Mouse (Mus musculus) heart, embryonic 16.5 days (tissue): Measurements from ENCODE around the gene Gpbar1. TPM values are rescaled to one million over a fixed set of nuclear protein-coding genes. Genes with fewer than 3 reads are reported as not detected.

Experiments used
- ATAC-seq: fragments of 200-750 bp; cut with Nextera tagmentation; replicated peaks from 2 replicates; pipeline ENCODE4 v1.8.0; 2017; ENCODE audit warnings: moderate number of reproducible peaks; ENCODE audit not compliant: insufficient read depth, low FRiP score; ENCODE audit errors: extremely low read depth
- H3K27ac ChIP-seq: fragments of 300-500 bp; sonication (generic); 2 replicates; pipeline ENCODE4 v1.5.1; 2014; ENCODE audit warnings: mild to moderate bottlenecking, low read length, control low read depth, moderate library complexity
- H3K27me3 ChIP-seq: fragments of 300-500 bp; sonication (generic); 2 replicates; pipeline ENCODE4 v1.6.1; 2014; ENCODE audit warnings: low read length, mixed read lengths; ENCODE audit not compliant: control insufficient read depth, insufficient read depth
- H3K36me3 ChIP-seq: fragments of 300-500 bp; sonication (generic); 2 replicates; pipeline ENCODE4 v1.6.1; 2014; ENCODE audit not compliant: control insufficient read depth, insufficient read depth
- H3K4me1 ChIP-seq: fragments of 300-500 bp; sonication (generic); 2 replicates; pipeline ENCODE4 v1.6.1; 2014; ENCODE audit warnings: low read length, mixed read lengths; ENCODE audit not compliant: control insufficient read depth, insufficient read depth
- H3K4me2 ChIP-seq: fragments of 300-500 bp; sonication (generic); 2 replicates; pipeline ENCODE4 v1.6.1; 2014; ENCODE audit warnings: low read depth, mild to moderate bottlenecking, control low read depth, low read length
- H3K4me3 ChIP-seq: fragments of 300-500 bp; sonication (generic); 2 replicates; pipeline ENCODE4 v1.5.1; 2014; ENCODE audit warnings: mild to moderate bottlenecking, control low read depth, low read length
- H3K9ac ChIP-seq: fragments of 300-500 bp; sonication (generic); 2 replicates; pipeline ENCODE4 v1.6.1; 2014; ENCODE audit warnings: low read length, control low read depth
- H3K9me3 ChIP-seq: fragments of 300-500 bp; sonication (generic); replicated peaks from 2 replicates; pipeline ENCODE4 v1.6.1; 2016; ENCODE audit warnings: low read length; ENCODE audit not compliant: control insufficient read depth
- WGBS: fragments of 180-500 bp; shearing (Covaris S2); extraction: QIAGEN DNeasy Blood & Tissue Kit; methylation state at CpG from one replicate; pipeline ENCODE4 v1.1.7; 2014; 5-methylcytosine and 5-hydroxymethylcytosine counted together
- polyA plus RNA-seq: library from polyadenylated mRNA; unstranded; fragments of >200 nt; fragmentation: Nextera tagmentation; extraction: Ambion mirVana; gene quantifications from 2 replicates; pipeline ENCODE4 v1.2.1, GENCODE M21; 2015

Gene Gpbar1
- polyA plus RNA-seq, 1 experiment from 2014 or later: 0.30 TPM

- H3K4me3 ChIP-seq: no peak overlapping the region
- peaks cover 52% of the 10 kb centered on the region for H3K36me3 ChIP-seq
- no peak overlapping the region for H3K9ac ChIP-seq
- no peak for ATAC-seq
- no peaks in the 10 kb centered on the region for H3K27me3 ChIP-seq
- no peak overlapping the region for H3K27ac ChIP-seq
- 88% methylated on average over 8 of the region's 8 CpGs for WGBS
- no peaks in the 10 kb centered on the region for H3K9me3 ChIP-seq
- H3K4me1 ChIP-seq: peaks cover 19% of the 10 kb centered on the region
- no peak overlapping the region for H3K4me2 ChIP-seq
Measured at GRCm38 (mm10) chr1:74268750-74269149, 9.6 kb upstream of the Gpbar1 start.

DNA sequence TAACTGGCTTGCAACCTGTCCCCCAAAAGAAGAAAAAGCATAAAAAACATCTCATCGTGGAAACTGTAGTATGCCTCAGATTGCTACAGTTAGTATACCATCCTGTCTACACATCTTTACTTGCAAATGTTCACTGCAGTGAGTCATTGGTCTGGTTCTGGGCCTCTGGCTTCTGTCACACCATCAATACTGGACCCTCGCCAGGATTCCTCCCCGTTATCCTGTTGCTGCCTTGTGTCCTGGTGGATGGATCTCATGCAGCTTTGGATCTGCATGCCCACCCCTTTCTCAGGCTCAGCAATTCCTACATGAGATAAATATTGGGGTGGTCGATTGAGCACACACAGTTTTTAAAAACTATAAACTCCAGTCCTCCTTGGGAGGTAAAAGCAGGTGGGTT is 6.7 kb upstream of the Gpbar1 start:
- Histone ChIP-seq H3K27me3 (no peaks in the 10 kb centered on the region), H3K9ac (no peak overlapping the region), H3K4me1 (peaks cover 31% of the 10 kb centered on the region), H3K9me3 (no peaks in the 10 kb centered on the region), H3K27ac (peak overlapping the region; percentile 53), H3K4me2 (no peak overlapping the region), H3K4me3 (no peak overlapping the region), H3K36me3 (peaks cover 23% of the 10 kb centered on the region)
- peak; percentile 42; the same call in 1 of the 2 replicates for ATAC-seq
- 19% methylated on average over 4 of the region's 4 CpGs for WGBS

DNA sequence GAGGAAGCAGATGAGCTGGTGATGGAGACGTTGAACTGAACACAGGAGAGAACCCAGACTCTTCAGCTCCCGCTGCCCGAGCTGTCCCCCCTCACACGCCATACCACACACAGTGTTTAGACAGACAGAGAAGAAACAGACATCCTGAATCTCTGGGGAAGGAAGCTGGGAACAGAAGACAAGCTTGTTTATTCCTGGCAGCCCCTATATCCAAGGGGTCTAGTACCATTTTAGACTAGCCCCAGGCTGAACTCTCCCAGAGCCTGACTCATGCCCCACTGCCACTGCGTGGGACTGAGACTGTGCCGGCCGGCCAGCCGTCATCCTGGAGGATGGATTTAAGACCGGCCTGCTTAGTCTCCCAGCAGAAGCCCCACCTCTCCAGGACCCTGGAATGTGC is 3.3 kb upstream of the Gpbar1 start:
- peak; percentile 37 for ATAC-seq
- Histone ChIP-seq H3K4me3 (no peak overlapping the region), H3K36me3 (peaks cover 3% of the 10 kb centered on the region), H3K9me3 (no peaks in the 10 kb centered on the region), H3K4me2 (peak overlapping the region; percentile 34; the same call in 1 of the 2 replicates), H3K9ac (0 out of 2 replicates have a peak overlapping the region, but pooled peaks have one; percentile 43), H3K27me3 (no peaks in the 10 kb centered on the region), H3K27ac (no peak overlapping the region; the same call in 1 of the 2 replicates), H3K4me1 (peaks cover 29% of the 10 kb centered on the region)
- 14% methylated on average over 9 of the region's 9 CpGs for WGBS

DNA sequence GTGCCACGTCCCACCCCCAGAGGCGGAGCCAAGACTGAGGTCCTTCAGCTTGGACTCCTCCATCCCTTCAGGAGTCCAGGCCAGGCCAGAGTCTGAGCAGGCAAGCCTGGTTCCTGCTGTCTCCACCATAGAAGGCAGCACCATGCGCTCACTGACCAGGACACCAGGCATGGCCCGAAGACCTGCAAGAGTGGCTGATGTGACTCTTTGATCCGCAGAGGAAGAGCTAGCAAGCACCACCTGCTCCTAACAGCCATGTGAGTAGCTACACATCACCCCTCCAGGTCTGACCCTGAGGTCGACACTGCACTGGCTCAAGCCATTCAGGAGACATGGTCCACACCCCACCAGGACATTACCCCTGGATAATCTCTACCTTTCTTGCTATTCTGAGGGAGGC is 1.3 kb upstream of the Gpbar1 start:
- Histone ChIP-seq H3K4me3 (no peak overlapping the region), H3K9ac (no peak overlapping the region), H3K27me3 (no peaks in the 10 kb centered on the region), H3K27ac (no peak overlapping the region), H3K36me3 (peaks cover 23% of the 10 kb centered on the region), H3K4me2 (no peak overlapping the region), H3K9me3 (no peaks in the 10 kb centered on the region), H3K4me1 (peaks cover 16% of the 10 kb centered on the region)
- 68% methylated on average over 6 of the region's 6 CpGs for WGBS
- ATAC-seq: no peak

GRCm38 (mm10) chr1:74277883-74278537 is 340 bp upstream of the Gpbar1 start:
- Histone ChIP-seq H3K4me2 (no peak overlapping the region), H3K4me1 (peaks cover 19% of the 10 kb centered on the region), H3K9ac (no peak overlapping the region), H3K27ac (no peak overlapping the region), H3K4me3 (no peak overlapping the region), H3K9me3 (no peaks in the 10 kb centered on the region), H3K27me3 (no peaks in the 10 kb centered on the region), H3K36me3 (peaks cover 32% of the 10 kb centered on the region)
- ATAC-seq: no peak
- 54% methylated on average over 8 of the region's 8 CpGs for WGBS

- no peak overlapping the region for H3K27ac ChIP-seq
- ATAC-seq: no peak
- H3K4me1 ChIP-seq: peaks cover 28% of the 10 kb centered on the region
- H3K9me3 ChIP-seq: no peaks in the 10 kb centered on the region
- H3K4me2 ChIP-seq: no peak overlapping the region
- no peaks in the 10 kb centered on the region for H3K27me3 ChIP-seq
- H3K4me3 ChIP-seq: no peak overlapping the region
- H3K36me3 ChIP-seq: peaks cover 33% of the 10 kb centered on the region
- WGBS: 81% methylated on average over 11 of the region's 11 CpGs
- H3K9ac ChIP-seq: no peak overlapping the region
Measured at GRCm38 (mm10) chr1:74278988-74279387, 638 bp downstream of the Gpbar1 start.

- Histone ChIP-seq H3K4me2 (no peak overlapping the region), H3K4me3 (no peak overlapping the region), H3K4me1 (peaks cover 21% of the 10 kb centered on the region), H3K9me3 (no peaks in the 10 kb centered on the region), H3K36me3 (peaks cover 33% of the 10 kb centered on the region), H3K27me3 (no peaks in the 10 kb centered on the region), H3K9ac (no peak overlapping the region), H3K27ac (no peak overlapping the region)
- no peak for ATAC-seq
- WGBS: 93% methylated on average over 14 of the region's 14 CpGs
Measured at GRCm38 (mm10) chr1:74280591-74281325, 2.4 kb downstream of the Gpbar1 start.

DNA sequence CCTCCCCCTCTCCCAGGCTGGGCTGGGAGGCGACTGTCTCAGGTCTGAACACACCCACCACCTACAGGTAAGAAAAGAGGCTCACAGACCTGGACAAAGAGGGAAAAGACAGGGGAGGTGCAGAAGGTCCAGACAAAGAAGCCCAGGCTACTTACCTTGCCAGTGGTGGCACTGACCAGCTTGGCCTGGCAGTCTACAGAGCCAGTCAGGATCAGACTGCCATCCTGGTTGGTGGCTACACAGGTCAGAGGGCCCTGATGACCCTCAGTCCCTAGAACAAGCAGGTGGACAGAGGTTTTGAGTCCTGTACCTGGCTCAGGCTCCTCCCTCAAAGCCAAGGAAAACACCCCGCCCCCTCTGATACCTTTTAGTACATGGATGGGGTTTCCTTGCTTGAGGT is 3.0 kb downstream of the Gpbar1 start:
- ATAC-seq: no peak
- Histone ChIP-seq H3K27ac (no peak overlapping the region), H3K9me3 (no peaks in the 10 kb centered on the region), H3K4me1 (peaks cover 27% of the 10 kb centered on the region), H3K9ac (no peak overlapping the region), H3K27me3 (no peaks in the 10 kb centered on the region), H3K36me3 (peaks cover 33% of the 10 kb centered on the region), H3K4me3 (no peak overlapping the region), H3K4me2 (no peak overlapping the region)
- WGBS: 81% methylated on average over 2 of the region's 2 CpGs

DNA sequence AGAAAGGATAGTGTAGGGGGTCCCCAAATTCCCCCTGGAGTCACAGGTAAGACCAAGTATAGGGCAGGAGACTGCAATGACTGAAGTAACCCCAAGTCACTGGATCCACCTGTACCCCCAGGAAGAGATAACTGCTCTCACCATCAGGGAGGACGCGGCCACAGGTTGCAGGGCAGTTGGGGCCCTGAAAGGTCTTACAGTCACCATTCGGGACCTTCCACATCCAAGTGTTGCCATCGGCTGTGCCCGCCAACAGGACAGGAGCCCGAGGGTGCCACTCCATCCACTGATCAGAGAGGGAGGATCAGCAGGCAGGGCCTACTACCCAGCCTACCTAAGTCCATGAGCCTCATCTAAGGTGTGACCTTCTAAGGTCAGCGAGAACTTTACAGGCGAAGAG is 3.5 kb downstream of the Gpbar1 start:
- H3K36me3 ChIP-seq: peaks cover 33% of the 10 kb centered on the region
- no peak overlapping the region for H3K27ac ChIP-seq
- H3K4me3 ChIP-seq: no peak overlapping the region
- peaks cover 28% of the 10 kb centered on the region for H3K4me1 ChIP-seq
- H3K9ac ChIP-seq: no peak overlapping the region
- no peaks in the 10 kb centered on the region for H3K9me3 ChIP-seq
- H3K4me2 ChIP-seq: no peak overlapping the region
- no peak for ATAC-seq
- no peaks in the 10 kb centered on the region for H3K27me3 ChIP-seq
- 95% methylated on average over 8 of the region's 8 CpGs for WGBS
